Mouse (Mus musculus) stomach, embryonic 15.5 days (tissue): ENCODE data around the gene Slc6a11. TPM values are rescaled to one million over a fixed set of nuclear protein-coding genes. Genes with fewer than 3 reads are reported as not detected.

Experiments
- ATAC-seq: fragments of 200-750 bp; cut with Nextera tagmentation; 2 replicates; pipeline ENCODE4 v1.8.0; 2017; ENCODE audit warnings: low read depth, moderate number of reproducible peaks, moderate TSS enrichment; ENCODE audit not compliant: insufficient read depth, low FRiP score
- H3K27ac ChIP-seq: fragments of 300-500 bp; sonication (generic); 2 replicates; pipeline ENCODE4 v1.5.1; 2015; ENCODE audit warnings: mild to moderate bottlenecking, inconsistent platforms
- H3K27me3 ChIP-seq: fragments of 300-500 bp; sonication (generic); replicated peaks from 2 replicates; pipeline ENCODE4 v1.6.1; 2015; ENCODE audit warnings: inconsistent platforms
- H3K36me3 ChIP-seq: fragments of 300-500 bp; sonication (generic); 2 replicates; pipeline ENCODE4 v1.6.1; 2015; ENCODE audit warnings: inconsistent platforms
- H3K4me1 ChIP-seq: fragments of 300-500 bp; sonication (generic); 2 replicates; pipeline ENCODE4 v1.6.1; 2015; ENCODE audit warnings: inconsistent platforms
- H3K4me2 ChIP-seq: fragments of 300-500 bp; sonication (generic); 2 replicates; pipeline ENCODE4 v1.6.1; 2015; ENCODE audit warnings: mild to moderate bottlenecking, inconsistent platforms
- H3K4me3 ChIP-seq: fragments of 300-500 bp; sonication (generic); replicated peaks from 2 replicates; pipeline ENCODE4 v1.5.1; 2015; ENCODE audit warnings: inconsistent platforms
- H3K9ac ChIP-seq: fragments of 300-500 bp; sonication (generic); 2 replicates; pipeline ENCODE4 v1.6.1; 2015; ENCODE audit warnings: inconsistent platforms
- H3K9me3 ChIP-seq: fragments of 300-500 bp; sonication (generic); 2 replicates; pipeline ENCODE4 v1.6.1; 2016; ENCODE audit warnings: inconsistent platforms
- WGBS: fragments of 180-500 bp; shearing (Covaris S2); methylation state at CpG from one replicate; pipeline ENCODE4 v1.1.7; 2015; 5-methylcytosine and 5-hydroxymethylcytosine counted together
- polyA plus RNA-seq: library from polyadenylated mRNA; unstranded; fragments of >200 nt; fragmentation: Nextera tagmentation; extraction: Ambion mirVana; gene quantifications from 2 replicates; pipeline ENCODE4 v1.2.1, GENCODE M21; 2015

Slc6a11 gene
- 0.70 and 0.87 TPM in 2 replicates for polyA plus RNA-seq

DNA sequence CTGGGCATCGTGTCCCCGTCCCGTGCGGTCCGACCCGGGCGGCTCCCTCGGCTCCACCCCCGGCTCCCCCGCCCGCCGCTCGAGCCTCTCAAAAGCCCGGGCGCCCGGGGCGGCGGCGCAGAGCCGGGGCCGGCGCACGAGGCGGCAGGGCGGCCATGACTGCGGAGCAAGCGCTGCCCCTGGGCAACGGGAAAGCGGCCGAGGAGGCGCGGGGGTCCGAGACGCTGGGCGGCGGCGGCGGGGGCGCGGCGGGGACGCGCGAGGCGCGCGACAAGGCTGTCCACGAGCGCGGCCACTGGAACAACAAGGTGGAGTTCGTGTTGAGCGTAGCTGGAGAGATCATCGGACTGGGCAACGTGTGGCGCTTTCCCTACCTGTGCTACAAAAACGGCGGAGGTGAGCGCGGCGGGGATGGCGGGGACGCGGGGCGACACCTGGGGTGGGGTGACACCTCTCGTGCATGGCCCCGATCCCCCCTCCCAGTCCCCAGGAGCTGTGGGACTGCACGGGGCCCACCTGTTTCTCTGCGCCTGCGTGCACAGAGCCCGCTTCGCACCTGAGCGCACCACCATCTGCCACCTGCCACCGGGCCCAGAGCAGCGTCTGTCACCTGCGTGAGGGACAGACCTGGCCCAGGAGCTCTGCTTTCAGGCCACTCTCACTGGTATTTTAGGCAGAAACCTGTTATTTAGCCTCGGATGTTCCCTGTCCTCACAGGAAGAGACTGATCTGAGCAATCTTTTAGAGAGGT, at the start of gene Slc6a11:
Gene Slc6a11 (plus strand): TSS at position 120 of the 751 bp plus-strand sequence.
- Histone ChIP-seq H3K9ac (no peak within 1 kb of the TSS), H3K27ac (no peak within 1 kb of the TSS), H3K27me3 (peaks cover 37% of the 10 kb centered on the region), H3K4me3 (peak within 1 kb of the TSS; percentile 42), H3K9me3 (no peaks in the 10 kb centered on the region), H3K36me3 (no peaks in the 10 kb centered on the region), H3K4me2 (peak within 1 kb of the TSS; percentile 83), H3K4me1 (peaks cover 8% of the 10 kb centered on the region; the same call in 1 of the 2 replicates)
- WGBS = 4% methylated on average over 76 of the region's 76 CpGs
- ATAC-seq = no peak

DNA sequence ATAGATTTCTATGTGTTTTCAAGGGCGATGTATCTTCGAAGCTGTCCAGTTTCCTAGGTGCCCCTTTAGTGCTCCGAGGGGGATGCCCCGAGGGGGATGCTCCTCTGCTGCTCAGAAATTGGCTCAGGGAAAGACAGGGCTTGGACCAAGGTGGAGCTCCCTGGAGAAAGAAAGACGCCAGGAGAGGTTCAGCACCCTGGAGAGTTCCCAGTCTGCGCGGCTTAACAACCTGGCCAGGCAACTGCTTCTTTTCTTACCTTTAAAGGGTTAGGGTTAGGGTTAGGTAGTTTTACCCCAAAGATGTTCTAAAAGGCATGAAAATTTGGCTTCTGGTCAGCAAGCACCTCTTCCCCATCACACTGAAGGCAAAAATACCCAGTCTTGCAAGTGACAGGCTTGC, 43.9 kb upstream of the Slc6a11 start:
- Histone ChIP-seq H3K9ac (no peak overlapping the region), H3K36me3 (no peaks in the 10 kb centered on the region), H3K4me3 (no peak overlapping the region), H3K27me3 (no peaks in the 10 kb centered on the region), H3K9me3 (no peaks in the 10 kb centered on the region), H3K27ac (no peak overlapping the region), H3K4me2 (no peak overlapping the region), H3K4me1 (no peaks in the 10 kb centered on the region)
- no peak for ATAC-seq
- WGBS = 16% methylated on average over 7 of the region's 7 CpGs

DNA sequence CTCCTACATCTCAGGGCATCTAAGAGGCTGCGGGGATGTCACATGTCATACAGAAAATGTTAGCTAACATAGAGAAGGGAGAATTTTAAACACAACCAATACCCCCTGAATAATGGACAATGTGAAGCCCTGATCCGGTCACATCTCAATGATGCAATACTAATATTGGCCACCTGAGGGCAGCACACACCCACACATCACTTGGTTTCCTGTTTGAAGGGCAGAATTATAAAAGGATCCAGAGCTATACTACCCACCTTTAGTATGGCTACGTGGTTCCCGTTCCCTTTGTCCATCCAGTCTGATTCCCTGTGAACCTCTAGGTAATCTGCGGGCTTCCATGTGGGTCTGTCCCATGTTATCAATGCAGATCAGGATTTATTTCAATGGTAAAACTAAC, 41.4 kb upstream of the Slc6a11 start:
- Histone ChIP-seq H3K36me3 (no peaks in the 10 kb centered on the region), H3K27ac (no peak overlapping the region), H3K4me2 (no peak overlapping the region), H3K4me3 (no peak overlapping the region), H3K9ac (no peak overlapping the region), H3K4me1 (no peaks in the 10 kb centered on the region), H3K9me3 (no peaks in the 10 kb centered on the region), H3K27me3 (no peaks in the 10 kb centered on the region)
- WGBS = 20% methylated on average over 5 of the region's 5 CpGs
- no peak for ATAC-seq

DNA sequence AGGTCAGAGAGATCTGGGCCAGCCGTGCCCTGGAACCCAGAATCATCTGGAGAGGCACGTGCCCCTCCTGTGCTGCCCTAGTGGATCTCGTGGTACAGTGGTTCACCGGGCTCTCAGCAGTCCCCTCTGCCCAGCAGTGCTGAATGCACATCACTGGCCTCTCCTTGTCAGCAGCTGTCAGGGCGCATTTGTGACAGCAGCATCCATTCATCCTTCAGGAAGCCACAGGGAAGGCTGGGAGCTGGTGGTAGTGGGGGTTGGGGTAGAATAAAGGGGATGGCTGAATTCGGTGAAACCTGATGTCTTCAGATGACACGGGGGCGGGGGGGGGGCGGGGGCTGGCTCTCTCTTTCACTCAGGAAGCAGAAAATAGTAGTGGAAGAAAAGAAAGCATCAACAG, 38.8 kb upstream of the Slc6a11 start:
- H3K4me3 ChIP-seq = no peak overlapping the region
- H3K4me1 ChIP-seq = no peaks in the 10 kb centered on the region
- H3K9me3 ChIP-seq = no peaks in the 10 kb centered on the region
- WGBS = 47% methylated on average over 9 of the region's 9 CpGs
- no peak for ATAC-seq
- no peaks in the 10 kb centered on the region for H3K36me3 ChIP-seq
- no peaks in the 10 kb centered on the region for H3K27me3 ChIP-seq
- no peak overlapping the region for H3K27ac ChIP-seq
- no peak overlapping the region for H3K4me2 ChIP-seq
- H3K9ac ChIP-seq = no peak overlapping the region

DNA sequence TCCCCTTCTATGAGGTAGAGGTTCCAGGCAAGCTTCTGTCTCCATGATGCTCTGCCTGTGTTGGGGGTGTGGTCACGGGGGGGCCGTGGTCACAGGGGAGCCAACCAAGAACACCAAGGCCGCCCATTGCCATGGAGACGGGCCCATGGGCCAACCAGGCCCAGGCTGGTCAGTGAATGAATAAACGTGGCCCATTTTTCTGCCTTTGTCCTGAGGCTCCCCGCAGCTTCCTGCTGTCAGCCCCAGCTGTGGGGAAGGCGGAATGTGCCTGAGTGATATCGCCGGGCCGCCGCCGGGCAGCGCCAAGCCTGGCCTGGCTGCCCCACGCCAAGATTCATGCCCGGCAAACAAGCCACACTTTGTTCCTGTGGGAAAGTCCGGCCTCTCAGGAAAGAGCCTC, 36.8 kb upstream of the Slc6a11 start:
- 69% methylated on average over 16 of the region's 16 CpGs for WGBS
- Histone ChIP-seq H3K9me3 (no peaks in the 10 kb centered on the region), H3K4me3 (no peak overlapping the region), H3K9ac (no peak overlapping the region), H3K4me1 (no peaks in the 10 kb centered on the region), H3K36me3 (no peaks in the 10 kb centered on the region), H3K27me3 (no peaks in the 10 kb centered on the region), H3K27ac (no peak overlapping the region), H3K4me2 (no peak overlapping the region)
- no peak for ATAC-seq

DNA sequence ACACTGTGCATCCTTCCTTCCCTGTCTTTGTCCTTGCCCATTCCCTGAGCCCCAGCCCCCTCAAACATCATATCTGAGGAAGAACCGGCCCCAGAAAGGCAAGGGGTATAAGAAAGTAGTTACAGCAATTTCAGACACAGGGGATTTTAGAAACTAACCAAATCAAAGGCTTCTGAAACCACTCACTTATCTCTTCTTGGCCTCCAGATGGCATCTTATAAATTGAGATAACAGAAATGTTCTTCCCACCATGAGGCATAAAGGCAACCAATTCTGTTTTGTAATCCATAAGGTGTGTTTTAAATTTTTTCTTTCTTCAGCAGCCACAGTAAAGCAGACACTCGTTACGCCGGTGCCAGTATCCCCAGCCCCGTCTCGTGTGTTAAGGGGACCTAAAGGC, 34.5 kb upstream of the Slc6a11 start:
- Histone ChIP-seq H3K4me2 (no peak overlapping the region), H3K4me1 (no peaks in the 10 kb centered on the region), H3K9ac (no peak overlapping the region), H3K9me3 (no peaks in the 10 kb centered on the region), H3K4me3 (no peak overlapping the region), H3K27me3 (no peaks in the 10 kb centered on the region), H3K27ac (no peak overlapping the region), H3K36me3 (no peaks in the 10 kb centered on the region)
- 78% methylated on average over 6 of the region's 6 CpGs for WGBS
- ATAC-seq = no peak

DNA sequence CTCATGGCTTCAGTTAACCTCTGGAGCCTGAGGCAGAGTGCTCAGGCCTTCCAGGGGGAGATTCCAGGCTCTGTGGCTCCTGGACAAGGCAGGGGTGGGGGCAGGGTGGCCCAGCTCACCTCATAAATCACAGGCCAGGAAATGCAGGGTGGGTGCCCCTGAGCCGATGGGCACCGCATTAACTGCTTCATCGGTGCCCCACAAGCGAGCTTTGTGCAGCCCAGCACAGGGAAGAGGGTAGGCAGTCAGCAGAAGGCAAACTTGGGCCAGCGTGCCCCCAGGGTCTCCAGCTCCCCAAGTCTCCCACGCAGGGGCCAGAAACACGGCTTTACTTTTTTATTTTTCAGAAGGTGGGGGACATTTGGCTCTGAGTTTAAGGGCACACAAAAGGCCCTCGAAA, 29.1 kb upstream of the Slc6a11 start:
- H3K4me2 ChIP-seq = no peak overlapping the region
- no peak overlapping the region for H3K27ac ChIP-seq
- no peaks in the 10 kb centered on the region for H3K36me3 ChIP-seq
- H3K4me1 ChIP-seq = no peaks in the 10 kb centered on the region
- WGBS = 75% methylated on average over 8 of the region's 8 CpGs
- no peak overlapping the region for H3K4me3 ChIP-seq
- H3K9ac ChIP-seq = no peak overlapping the region
- ATAC-seq = no peak
- H3K9me3 ChIP-seq = no peaks in the 10 kb centered on the region
- no peaks in the 10 kb centered on the region for H3K27me3 ChIP-seq

DNA sequence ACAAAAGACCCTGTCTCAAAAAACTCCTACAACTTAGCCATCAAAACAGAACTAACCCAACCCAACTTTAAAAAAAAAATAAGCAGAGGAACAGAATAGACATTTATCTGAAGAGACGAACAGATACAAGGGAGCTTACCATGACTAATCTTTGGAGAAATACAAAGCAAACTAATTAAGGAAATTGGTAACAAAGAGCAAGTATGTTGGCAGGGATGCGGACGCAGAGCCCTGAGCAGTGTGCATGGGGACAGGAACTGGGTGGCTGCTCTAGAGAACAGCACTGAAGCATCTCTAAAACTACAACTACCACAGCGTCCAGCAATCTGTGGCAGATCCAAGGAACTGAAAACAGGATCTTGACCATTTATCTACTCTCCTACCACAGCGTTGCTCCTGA, 11.5 kb upstream of the Slc6a11 start:
- ATAC-seq = no peak
- Histone ChIP-seq H3K4me1 (no peaks in the 10 kb centered on the region), H3K9ac (no peak overlapping the region), H3K9me3 (no peaks in the 10 kb centered on the region), H3K27me3 (no peaks in the 10 kb centered on the region), H3K4me3 (no peak overlapping the region), H3K4me2 (no peak overlapping the region), H3K27ac (no peak overlapping the region), H3K36me3 (no peaks in the 10 kb centered on the region)
- 78% methylated on average over 5 of the region's 5 CpGs for WGBS

DNA sequence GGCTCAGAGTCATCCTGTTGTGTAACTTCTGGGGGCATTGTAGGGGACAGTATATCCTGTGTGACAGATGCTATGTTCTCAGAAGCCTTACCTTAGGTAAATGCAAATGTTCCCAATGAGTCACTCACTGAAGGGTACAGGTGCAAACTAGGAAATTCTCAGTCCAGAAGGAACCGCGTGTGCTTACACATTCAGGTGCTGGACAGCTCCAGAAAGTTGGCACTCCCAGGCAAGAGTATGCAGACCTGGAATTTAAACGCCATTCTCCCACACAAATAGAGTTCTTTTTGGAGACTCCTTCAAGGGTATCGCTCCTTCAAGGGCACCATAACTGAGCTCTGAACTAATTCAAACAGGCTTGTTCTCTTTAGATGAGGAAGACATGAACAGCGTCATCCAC, 5.5 kb upstream of the Slc6a11 start:
- WGBS = 58% methylated on average over 5 of the region's 5 CpGs
- no peak overlapping the region for H3K4me3 ChIP-seq
- no peaks in the 10 kb centered on the region for H3K4me1 ChIP-seq
- no peak overlapping the region for H3K9ac ChIP-seq
- H3K27ac ChIP-seq = no peak overlapping the region
- no peaks in the 10 kb centered on the region for H3K9me3 ChIP-seq
- no peaks in the 10 kb centered on the region for H3K36me3 ChIP-seq
- H3K27me3 ChIP-seq = peaks cover 8% of the 10 kb centered on the region
- H3K4me2 ChIP-seq = no peak overlapping the region
- no peak for ATAC-seq

DNA sequence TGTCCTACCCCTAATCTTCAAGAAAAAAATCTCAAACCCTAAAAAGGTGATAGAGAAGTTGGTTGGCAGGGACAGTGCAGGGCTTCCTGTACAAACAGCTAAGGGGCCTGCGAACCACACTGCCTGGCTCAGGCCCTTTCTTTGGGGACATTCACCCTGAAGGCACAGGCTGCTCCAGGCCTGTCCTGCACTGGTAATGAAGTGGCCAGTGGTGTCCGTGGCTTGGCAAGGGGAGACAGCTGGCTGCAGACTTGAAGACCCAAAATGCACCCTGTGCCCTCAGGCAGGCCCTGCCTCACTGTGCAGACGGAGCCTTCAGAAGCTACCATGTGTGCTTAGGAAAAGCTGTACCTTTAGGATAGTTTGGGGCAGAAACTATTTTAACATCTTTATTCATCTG, 1.4 kb downstream of the Slc6a11 start:
- Histone ChIP-seq H3K9me3 (no peaks in the 10 kb centered on the region), H3K9ac (no peak overlapping the region), H3K36me3 (no peaks in the 10 kb centered on the region), H3K4me3 (no peak overlapping the region), H3K27ac (no peak overlapping the region), H3K27me3 (peaks cover 37% of the 10 kb centered on the region), H3K4me2 (no peak overlapping the region), H3K4me1 (peaks cover 8% of the 10 kb centered on the region; the same call in 1 of the 2 replicates)
- ATAC-seq = no peak
- WGBS = 88% methylated on average over 3 of the region's 3 CpGs

DNA sequence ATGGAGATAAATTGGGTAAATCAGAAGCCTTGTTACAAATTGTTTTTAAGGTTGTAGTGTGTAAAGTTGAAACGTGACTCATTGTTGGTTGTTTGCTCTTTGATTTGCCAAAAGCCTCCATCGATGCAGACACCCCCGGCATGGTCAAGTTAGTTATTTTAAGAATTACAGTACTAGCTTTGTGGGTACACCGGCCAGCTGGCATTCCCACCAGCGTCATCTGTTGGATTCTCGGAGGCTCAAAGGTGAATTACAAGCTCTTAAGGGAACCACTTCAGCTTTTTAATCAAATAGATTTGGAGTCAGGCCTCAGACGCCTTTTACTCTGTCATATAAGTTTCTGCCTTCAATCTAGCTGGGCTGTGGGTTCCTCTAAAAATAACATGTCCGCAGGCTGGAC, 1.9 kb downstream of the Slc6a11 start:
- H3K4me1 ChIP-seq = peaks cover 8% of the 10 kb centered on the region; the same call in 1 of the 2 replicates
- H3K27ac ChIP-seq = no peak overlapping the region
- 73% methylated on average over 8 of the region's 8 CpGs for WGBS
- no peaks in the 10 kb centered on the region for H3K36me3 ChIP-seq
- peaks cover 37% of the 10 kb centered on the region for H3K27me3 ChIP-seq
- ATAC-seq = no peak
- H3K4me3 ChIP-seq = no peak overlapping the region
- no peaks in the 10 kb centered on the region for H3K9me3 ChIP-seq
- H3K9ac ChIP-seq = no peak overlapping the region
- no peak overlapping the region for H3K4me2 ChIP-seq

DNA sequence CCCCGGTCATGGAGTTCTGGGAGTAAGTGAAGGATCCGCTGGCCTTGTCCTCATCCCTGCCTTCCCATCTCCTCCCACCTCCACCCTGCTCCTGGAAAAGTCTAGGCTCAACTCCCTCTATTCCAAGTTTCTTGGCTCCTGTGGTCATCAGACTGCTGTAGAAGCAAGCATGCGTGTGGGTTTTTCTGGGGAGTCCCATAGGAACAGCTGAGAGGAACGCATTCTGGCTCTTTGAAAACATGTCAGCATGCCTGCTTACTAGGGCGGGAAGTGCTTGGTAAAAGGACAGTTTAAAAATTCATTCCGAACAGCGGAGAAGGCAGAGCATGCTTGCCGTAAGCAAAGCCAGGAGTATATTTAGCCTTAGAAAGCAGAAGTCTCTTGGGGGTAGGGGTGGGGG, 7.9 kb downstream of the Slc6a11 start:
- no peak overlapping the region for H3K9ac ChIP-seq
- no peak overlapping the region for H3K4me3 ChIP-seq
- no peaks in the 10 kb centered on the region for H3K4me1 ChIP-seq
- 79% methylated on average over 8 of the region's 8 CpGs for WGBS
- no peak for ATAC-seq
- no peak overlapping the region for H3K4me2 ChIP-seq
- H3K27me3 ChIP-seq = no peaks in the 10 kb centered on the region
- H3K36me3 ChIP-seq = no peaks in the 10 kb centered on the region
- no peaks in the 10 kb centered on the region for H3K9me3 ChIP-seq
- H3K27ac ChIP-seq = no peak overlapping the region

DNA sequence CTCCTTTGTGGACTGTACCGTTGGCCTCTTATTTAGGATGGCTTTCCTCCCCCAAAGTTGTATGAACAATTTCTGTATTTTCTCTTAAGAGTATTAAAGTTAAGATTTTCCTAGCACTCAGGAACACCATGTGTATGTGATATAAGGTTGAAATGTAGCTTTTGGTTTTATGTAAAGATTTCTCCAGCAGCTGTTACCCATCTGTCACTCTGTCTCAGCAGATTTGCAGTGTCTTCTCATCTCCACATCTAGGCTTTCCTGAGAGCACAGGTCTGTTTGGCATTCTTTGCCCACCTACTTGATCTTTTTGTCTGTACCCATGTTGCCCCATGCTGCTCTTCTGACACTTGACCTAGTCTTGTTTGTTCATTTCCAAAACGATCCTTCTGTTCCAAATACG, 10.4 kb downstream of the Slc6a11 start:
- whole genome bisulfite sequencing = 64% methylated on average over 3 of the region's 3 CpGs
- Histone ChIP-seq H3K4me3 (no peak overlapping the region), H3K9ac (no peak overlapping the region), H3K27ac (no peak overlapping the region), H3K4me1 (no peaks in the 10 kb centered on the region), H3K4me2 (no peak overlapping the region), H3K9me3 (no peaks in the 10 kb centered on the region), H3K36me3 (no peaks in the 10 kb centered on the region), H3K27me3 (no peaks in the 10 kb centered on the region)
- ATAC-seq = no peak
